Mouse (Mus musculus): ENCODE measurements around the gene Egfr.

Gene Egfr

DNA sequence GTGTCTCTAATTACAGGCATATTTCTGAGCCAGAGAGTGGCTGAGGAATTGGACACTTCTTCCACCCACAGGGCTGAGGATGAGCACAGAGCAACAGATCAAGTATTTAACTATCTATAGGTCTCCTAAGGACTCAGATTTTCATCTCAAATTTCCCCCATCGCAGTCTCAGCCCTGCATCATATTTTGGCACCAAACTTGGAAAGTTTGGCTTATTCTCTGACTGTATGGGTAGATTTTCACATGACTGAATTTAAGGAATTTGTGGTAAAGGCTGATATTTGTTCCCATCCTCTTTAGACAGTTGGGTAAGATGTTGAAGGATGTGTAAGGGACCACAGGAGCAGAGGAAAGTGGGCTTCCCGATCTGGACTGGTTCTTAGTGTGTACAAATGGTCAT is 145.7 kb downstream of the Egfr start:
- DNase-seq (ENCODE audit: low spot score in 2 of 2): no peak

DNA sequence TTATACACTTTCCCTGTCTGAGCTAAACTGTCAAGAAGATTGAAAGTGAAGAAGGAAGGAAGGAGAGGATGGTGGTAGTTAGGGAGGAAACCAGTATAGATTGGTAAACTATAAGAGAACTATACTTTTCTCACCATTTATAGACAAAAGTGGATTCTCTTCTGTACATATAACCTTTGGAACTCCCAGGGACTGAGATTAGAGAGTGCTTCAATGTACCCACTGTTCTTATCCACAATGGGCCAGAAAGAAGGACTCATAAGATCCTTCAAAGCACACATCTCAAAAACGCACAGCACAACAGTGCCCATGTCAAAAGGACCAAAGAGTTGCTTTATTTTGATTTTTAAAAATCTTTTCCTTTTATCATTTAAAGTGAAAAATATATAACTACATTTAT is 148.2 kb downstream of the Egfr start:
- no peak for DNase-seq (ENCODE audit: low spot score in 2 of 2)

DNA sequence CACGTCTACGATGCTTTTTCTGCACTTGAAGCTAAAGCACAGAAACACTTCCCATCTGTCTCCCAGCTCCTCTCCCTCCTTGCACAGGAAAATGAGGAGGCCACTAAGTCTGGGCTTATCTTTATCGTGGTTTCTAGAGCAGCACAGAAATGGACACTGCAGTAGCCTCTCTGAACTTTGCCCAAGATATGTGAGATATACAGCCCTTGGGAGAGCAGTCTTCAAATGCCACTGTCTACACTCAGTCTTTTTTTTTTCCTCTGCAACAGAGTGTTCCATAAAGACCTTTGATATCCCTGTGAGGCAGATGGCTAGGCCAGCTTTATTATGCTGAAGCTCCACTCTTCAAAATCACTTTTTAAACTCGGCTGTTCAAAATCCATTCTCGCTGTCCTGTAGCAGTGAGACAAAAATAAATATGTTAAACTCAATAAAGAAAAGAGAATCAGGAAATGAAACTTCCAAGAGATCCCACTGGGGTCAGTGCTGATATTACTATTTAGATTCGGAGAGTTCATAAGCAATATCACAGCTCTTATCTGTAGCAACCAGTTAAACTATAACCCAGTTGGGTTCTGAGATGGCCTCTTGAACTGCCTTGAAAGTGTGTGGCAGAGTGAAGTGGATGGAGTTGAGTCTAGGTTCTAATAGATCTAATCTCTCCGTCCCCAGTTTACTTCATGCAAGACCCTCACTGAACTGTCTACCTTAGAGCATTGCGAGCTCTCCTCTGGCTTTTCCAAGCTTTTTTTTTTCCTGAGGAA is 148.8 kb downstream of the Egfr start:
- no peak for DNase-seq (ENCODE audit: low spot score in 2 of 2)

DNA sequence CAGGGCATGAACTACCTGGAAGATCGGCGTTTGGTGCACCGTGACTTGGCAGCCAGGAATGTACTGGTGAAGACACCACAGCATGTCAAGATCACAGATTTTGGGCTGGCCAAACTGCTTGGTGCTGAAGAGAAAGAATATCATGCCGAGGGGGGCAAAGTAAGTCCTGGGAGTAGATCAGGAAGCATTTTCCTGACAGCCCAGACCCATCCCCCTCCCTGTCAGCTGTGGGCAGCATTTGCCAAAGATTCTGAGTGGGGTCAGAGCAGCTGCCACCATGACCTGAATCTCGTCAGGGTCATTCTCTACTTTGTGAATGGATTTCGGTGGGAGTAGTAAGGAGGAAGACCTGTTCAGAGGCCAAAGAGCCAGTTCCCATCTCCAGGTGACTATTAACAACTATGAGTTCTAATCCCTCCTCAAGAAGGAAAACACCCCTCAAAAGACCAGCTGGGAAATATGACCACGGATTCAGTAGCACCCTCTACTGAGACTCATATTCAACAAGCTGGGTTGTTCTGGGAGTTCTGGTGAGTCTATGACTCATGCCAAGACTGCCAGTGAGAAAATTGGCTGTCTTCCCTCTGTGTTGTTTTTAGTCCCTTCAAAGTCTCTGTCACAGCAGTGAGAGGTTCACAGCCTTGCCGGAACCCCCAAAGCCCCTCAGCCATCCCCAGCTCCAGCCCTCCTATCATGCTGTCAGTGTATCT is 152.5 kb downstream of the Egfr start:
- DNase-seq (ENCODE audit: low spot score in 2 of 2): no peak

DNA sequence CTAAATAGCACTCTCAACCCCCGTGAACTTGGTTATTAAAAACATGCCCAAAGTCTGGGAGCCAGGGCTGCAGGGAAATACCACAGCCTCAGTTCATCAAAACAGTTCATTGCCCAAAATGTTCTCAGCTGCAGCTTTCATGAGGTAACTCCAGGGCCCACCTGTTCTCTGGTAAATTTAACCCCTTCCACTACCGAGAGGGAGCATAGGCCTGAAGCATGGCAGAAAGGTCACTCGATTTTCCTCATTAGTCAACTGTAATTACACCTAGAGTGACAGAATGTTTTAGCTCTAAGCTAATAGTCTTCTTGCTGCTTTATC is 153.0 kb downstream of the Egfr start:
- DNase-seq (ENCODE audit: low spot score in 2 of 2): no peak

DNA sequence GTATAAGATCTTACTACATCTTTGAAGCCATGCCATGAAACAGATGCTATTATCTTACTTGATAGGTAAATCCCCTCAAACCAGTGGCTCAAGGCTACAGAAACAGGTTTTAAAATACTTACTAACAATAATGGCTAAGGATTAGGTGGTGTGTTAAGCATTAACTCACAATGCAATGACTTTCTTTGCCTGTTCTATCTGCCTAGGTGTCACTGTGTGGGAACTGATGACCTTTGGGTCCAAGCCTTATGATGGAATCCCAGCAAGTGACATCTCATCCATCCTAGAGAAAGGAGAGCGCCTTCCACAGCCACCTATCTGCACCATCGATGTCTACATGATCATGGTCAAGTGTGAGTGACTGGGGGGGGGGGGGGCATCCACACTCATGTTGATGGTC is 154.5 kb downstream of the Egfr start:
- DNase-seq (ENCODE audit: low spot score in 2 of 2): no peak

DNA sequence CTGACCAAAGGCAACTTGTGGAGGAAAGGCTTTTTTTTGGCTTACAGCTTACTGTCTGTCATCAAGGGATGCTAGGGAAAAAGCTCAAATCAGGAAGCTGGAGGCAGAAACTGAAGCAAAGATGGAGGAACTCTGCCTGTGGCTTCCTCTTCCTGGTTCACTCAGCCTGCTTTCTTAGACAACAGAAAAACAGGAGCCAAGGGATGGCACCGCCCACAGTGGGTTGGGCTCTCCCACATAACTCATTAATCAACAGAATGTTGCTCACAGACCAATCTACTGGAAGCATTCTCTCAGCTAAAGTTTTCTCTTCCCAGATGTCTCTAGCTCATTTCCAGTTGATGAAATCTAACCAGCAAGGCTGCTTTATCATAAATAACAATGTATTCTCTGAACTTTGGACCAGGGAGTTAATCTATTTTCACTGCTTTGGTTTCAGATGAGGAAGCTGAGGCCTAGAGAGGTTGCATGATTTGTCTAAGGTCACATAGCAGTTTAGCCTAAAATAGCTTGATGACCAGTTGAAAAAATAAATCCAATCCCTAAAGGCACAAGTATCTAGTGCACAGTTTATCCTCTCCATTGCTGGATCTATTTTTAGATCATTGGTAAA is 155.6 kb downstream of the Egfr start:
- DNase-seq (ENCODE audit: low spot score in 2 of 2): no peak

DNA sequence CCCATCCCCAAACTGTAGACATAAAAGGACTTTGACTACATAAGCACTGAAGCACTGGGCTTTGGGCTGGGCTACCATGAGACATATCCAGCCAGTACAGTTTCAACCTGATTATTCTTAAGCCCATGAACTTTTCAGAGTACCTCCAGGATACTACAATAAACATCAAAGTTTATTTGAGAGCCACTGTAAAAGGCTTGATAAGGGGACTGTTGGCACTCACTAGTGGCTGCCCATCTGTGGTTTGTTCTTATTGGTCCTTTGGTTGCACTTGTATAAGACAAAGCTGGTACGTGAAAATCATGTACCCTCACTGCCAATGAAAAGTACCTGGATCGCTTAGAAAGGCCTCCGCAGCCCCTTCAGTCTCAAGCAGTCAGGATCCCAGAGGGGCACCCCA is 162.8 kb downstream of the Egfr start:
- DNase-seq (ENCODE audit: low spot score in 2 of 2): no peak

DNA sequence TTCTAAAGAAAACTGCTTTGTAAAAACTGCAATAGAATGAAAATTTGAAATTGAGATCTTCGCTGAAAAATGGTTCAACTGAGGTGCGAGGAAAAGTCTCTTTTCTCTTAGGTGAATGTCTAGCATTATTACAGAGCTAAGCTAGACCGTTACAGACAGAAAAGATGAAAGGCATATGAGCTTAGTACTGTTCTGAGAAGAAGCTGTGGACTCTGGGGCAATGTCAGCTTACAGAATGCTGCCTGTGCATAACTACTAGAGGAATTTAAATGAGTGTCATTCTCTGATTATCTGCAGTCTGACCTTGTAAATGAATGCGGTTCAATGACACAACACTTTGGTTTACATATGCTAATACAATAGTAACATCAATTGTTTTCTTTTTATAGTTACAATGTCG is 163.8 kb downstream of the Egfr start:
- no peak for DNase-seq (ENCODE audit: low spot score in 2 of 2)

DNA sequence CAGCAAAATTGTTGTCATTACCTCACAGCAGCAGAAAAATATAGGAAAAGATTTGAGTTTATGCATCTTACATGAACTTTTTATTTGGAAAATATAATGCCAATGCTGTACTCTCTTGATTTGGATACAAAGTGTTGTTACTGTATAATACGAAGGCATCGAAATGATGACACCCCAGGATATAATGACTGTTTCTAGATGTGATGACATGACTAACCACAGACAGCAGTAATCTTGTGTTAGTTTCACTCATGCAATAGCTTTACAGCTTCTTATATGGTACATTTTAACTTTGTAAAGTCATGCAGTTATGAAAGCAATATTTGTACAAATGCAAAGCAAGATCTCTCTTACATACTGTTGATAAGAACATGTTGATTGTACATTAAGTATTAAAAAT is 165.5 kb downstream of the Egfr start:
- no peak for DNase-seq (ENCODE audit: low spot score in 2 of 2)

DNA sequence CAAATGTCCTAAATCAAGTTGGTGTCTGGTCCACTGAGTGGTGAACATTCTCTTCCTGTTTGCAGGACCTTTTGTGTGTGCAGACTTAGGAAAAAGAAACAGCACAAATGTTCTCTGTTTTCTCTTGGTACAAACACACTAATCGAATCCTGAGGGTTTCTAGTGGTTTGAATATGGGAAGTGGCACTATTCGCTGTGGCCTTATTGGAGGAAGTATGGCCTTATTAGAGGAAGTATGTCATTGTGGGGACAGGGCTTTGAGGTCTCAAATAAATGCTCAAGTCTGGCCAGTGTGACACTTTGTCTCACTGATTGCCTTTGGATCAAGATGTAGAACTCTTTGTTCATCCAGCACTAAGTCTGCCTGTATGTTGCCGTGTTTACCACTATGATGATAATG is 180.2 kb downstream of the Egfr start:
- DNase-seq (ENCODE audit: low spot score in 2 of 2): no peak

DNA sequence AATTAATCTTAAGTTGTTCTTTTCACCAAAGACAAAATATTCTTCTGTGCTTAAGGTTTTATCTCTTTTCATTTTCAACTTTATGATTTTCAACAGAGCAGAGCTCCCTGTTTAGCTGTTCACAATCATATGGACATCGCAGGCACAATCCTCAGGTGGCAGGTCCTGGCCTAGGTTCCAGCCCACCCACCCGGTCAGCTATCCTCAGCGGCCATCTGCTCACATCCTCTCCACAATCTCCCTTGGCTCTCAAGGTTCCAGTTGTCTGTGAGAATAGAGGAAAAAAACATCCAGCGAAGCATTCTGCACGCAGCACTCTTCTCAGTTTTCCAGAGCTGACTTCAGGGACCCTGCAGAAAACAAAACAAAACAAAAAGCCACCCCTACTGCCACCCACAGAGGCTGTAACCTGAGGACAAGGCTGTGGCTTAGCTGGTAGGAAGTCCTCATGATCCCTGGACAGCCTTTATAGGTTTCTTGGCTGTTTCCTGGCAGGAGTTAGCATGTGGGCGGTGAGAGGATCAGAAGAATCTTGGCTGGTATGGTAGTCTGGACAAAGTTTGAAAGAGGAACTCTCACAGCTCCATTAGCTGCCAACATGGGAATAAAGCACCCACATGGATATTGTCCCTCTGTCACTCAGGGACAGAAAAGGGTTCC is 183.7 kb downstream of the Egfr start:
- no peak for DNase-seq (ENCODE audit: low spot score in 2 of 2)

DNA sequence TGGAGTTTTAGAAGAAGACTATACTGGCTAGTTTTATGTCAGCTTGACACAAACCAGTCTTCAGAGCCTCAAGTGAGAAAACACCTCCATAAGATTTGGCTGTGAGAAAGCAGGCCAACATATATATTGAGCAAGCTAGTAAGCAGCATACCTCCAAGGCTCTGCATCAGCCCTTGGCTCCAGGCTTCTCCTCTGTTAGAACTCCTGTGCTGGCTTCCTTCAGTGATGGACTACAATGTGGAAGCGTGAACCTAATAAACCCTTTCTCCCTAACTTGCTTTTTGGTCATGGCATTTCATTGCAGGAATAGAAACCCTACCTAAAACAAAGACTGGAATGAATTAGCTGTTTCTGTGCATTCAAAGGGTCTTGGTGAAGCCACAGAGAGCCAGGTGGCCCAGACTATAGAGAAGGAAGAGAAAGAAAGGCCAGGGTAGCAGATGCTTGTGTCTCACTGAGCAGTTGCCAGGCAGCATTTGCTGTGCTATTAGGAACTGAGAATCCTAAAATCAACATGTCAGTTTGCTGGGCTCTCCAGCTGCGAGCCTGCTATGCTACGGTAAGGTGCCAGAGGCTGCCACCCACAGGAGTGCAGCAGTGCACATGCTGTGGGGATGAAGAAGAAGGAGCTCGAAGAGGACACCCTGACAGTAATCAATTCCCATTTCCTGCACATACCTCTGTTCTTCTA is 189.2 kb downstream of the Egfr start:
- DNase-seq (ENCODE audit: low spot score in 2 of 2): no peak

DNA sequence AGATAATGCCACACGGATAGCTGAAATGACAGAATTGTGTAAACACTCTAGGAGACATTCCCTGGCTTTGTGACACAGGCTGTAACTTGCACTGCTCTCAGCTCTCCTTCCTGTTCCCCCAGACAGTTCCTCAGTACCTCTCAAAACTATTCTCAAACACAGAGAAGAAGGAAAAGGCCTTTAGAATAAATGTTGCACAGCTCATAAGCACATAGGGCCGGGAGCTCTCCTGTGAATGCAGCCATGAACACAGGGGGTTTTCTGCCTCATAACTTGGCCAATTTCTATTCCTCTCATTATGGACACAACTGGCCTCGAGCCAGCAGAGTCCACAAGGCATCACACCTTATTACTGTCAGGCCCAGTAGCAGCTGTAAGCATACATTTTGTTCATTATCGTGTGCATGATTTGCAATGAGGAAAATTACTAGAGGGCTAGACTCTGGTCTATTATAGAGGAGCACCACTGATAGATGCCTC is 190.0 kb downstream of the Egfr start:
- DNase-seq (ENCODE audit: low spot score in 2 of 2): no peak

DNA sequence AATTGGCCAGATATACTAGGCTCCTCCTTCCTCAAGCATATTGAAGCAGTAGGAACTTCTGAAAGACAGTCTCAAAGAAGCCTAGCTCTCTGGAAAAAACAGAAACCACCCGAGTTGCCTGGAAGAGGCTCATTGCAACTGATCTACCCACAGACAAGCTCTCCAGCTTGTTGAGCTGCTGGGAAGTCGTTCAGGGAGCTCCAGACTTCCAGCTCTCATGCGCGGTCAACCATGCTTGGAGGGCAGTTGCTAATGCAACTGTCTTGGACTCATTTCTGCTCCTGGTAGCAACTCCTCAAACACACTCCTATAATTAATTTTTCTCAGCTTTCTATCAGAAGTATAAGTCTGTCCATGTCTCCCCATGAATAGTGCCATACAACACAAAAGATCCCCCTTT is 191.0 kb downstream of the Egfr start:
- DNase-seq (ENCODE audit: low spot score in 2 of 2): no peak

DNA sequence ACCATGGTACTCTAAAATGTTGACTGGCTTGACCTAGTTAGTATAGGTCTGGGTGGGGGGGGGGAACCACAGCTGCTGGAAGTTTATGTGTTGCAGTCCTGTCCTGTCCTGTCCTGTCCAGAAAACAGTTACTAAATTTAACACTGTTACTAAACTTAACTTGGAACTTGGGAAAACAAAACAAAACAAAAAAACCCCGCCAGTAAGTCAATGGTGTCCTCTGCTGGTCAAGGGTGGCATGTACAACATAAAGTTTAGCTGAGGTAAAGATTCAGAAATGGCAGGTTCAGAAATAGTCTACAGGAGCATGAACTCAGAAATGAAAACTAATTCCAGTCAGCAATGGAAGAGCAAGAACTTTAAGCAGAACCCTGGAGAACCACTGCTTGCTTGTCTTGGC is 196.8 kb downstream of the Egfr start:
- DNase-seq (ENCODE audit: low spot score in 2 of 2): no peak

DNA sequence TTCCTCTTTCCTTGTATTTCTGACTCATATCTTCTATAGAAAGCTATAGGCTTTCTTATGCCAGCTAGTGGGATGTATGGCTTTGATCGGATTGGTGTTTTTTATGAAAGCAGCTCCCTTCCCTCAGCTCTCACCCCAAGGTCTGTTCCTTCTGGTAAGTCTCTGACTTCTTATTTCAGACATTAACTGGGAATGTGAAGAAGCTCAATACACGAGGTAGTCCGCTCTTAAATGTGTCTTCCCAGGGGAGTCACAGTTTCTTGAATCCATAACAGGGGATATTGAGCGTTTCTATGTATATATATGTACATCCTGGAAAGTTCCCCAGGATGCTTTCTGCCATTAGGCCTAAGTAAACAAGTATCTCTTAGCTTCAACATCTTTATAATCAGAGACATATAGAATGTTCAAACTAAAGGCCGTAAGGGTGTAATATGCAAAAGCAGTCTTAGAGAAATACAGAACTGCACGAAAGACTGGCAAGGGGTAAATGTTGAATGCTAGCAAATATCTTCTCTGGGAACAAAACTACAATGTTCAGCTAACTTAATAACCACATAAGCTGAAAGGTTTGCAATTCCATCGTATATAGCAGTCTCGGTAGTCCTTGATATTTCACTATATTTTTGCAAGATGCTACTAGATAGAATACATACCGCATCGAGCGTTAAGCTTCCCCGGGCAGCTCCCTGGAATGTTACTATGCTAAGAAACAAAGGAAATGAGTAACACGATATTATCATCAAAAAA is 198.4 kb downstream of the Egfr start:
- DNase-seq (ENCODE audit: low spot score in 2 of 2): no peak

DNA sequence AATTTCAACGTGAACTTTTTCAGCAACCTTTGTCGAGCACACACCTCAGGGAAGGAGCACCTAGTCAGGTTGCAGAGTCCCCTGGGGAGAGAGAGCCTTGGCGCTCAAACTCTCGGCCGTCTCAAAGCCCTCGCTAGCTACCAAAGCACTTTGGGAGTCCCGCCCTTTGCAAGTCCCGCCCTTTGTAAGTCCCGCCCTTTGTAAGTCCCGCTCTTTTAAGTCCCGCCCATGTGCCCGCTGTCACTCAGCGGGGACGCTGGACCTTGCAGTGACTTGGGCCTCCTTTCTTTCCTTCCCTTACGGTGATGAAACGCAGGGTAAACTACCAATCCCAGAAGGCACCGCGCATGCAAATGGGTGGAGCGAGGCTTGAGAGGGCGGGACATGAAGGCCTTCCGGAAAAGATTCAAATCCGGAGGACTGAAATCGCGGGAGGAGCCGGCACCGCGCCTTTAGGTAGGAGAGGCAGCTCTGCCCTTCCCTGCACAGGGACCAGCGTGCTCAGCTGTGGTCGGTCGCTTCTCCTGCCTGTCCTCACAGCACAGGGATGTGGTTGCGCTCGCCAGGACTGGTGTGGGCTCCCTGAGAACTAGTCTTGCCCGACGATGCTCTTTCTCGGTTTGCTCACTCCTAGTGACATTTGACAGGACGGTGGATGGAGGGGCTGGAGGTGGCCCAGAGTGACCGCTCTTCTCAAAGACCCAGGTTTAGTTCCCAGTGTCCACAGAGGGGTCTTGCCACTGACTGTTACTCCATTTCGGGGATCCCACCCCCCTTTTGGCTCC is 199.2 kb downstream of the Egfr start, which contains the start of gene Fbxo48:
TSS of gene Fbxo48 (plus strand) at position 400 of the 785 bp plus-strand sequence.
- DNase-seq (ENCODE audit: low spot score in 2 of 2): peak; percentile 93 to 94

DNA sequence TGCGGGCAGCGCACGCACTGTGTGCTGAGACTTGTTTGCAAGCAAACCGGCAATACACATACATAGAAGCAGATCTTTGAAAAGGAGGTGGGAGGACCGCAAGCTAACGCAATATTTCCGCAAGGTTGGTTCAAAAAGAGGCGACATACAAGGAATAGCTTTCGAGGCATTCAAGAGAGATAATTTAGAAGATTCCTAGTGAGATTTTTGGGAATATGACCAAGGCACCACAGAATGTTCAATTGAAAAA is 199.7 kb downstream of the Egfr start:
- no peak for DNase-seq (ENCODE audit: low spot score in 2 of 2)

DNA sequence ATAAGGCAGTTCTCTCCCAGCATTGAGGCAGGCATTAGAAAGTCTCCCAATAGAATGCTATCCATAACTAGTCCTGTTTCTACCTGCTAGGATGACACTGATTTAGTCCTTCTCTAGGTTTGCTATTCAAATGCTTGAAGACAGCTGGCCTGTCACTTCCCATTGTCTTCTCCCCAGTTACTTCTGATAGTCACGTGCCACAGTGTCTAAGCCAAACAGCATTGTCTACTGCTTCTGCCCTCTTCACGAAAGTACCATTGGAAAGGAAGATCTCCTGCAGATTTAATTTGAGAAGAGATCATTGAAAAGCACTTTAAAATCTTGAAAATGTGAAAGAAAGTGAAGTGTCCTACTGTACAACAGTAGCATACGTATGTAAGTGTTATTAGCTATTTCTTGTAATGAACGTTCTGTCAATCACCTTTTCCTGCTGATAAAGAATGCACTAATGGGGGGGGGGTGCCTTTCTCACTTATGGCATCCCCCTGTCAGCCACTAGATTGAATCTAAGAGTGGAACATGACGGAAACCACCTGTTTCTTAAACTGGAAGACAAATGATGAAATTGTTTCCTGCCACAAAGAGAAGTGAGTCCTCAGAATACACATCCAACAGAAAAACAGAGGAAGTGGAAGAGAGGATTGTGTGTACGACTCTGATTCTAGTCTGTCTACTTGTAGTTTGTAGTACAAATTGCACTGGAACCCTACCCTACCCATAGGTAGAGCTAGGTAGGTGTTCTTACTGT is 204.3 kb downstream of the Egfr start:
- no peak for DNase-seq (ENCODE audit: low spot score in 2 of 2)
